Mouse (Mus musculus): ENCODE measurements around the gene Spata7. TPM values are rescaled to one million over a fixed set of nuclear protein-coding genes. Genes with fewer than 3 reads are reported as not detected.

Spata7 gene
- polyA plus RNA-seq, 1 experiment from 2014 or later, result 26.6 TPM

DNA sequence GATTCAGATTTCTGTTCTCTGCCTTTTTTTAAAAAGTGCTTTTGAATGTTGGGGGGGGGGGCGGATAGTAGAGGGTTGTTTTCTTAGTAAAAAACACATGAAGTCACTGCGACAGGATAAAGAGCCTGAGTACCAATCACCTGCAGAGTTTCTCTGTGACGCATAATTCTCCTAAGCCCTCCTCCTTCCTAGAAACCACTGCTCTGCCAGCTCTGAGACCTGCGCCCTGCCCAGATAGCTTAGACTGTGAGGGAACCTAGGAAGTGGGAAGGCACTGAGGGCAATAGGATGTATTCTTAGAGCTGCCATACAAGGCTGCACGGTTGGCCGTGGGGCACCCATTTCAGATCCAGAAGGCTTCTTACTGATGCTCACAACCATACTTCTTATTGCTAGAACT, 84.9 kb downstream of the Spata7 start:
- WGBS, result 67% methylated on average over 6 of the region's 6 CpGs
- Histone ChIP-seq H3K27me3 (ENCODE audit: control insufficient read depth, insufficient read depth, low read length) (no peaks in the 10 kb centered on the region), H3K4me2 (ENCODE audit: low read depth, low read length, severe bottlenecking) (no peak overlapping the region), H3K9ac (ENCODE audit: low read length) (no peak overlapping the region), H3K4me3 (ENCODE audit: low read depth, low read length) (no peak overlapping the region), H3K9me3 (ENCODE audit: control insufficient read depth, low read length) (no peaks in the 10 kb centered on the region), H3K36me3 (ENCODE audit: control insufficient read depth, insufficient read depth, low read length) (no peaks in the 10 kb centered on the region), H3K4me1 (replicated peaks; ENCODE audit: control insufficient read depth, insufficient read depth, low read length) (peaks cover 2% of the 10 kb centered on the region; the same call in 1 of the 2 replicates), H3K27ac (ENCODE audit: low read depth, low read length) (no peak overlapping the region)
- ATAC-seq (replicated peaks; ENCODE audit: low FRiP score), result no peak
- no peak for DNase-seq (ENCODE audit: low spot score)

DNA sequence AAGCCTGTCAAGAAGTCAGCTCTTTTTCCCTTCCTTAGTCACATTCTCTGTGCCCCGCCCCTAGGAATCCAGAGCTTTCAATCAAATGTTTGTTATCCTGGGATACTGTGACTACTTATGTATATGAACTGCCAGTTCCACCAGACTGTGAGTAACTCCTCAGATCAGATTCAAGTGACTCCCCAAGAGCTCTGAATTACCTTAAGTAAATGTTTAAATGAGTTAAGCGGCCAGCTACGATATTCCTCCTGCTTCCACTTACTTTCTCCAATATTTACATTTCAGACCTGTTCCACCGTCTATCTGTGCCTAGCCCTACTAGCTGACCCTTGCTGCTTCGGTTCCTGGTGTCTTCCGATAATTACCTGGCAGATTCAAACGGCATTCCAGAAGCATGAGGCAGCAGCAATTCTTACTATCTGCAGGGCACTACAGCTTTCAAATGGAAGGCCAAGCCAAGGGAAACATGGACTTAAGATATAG, 85.7 kb downstream of the Spata7 start:
- DNase-seq (ENCODE audit: low spot score) (no peak), ATAC-seq (replicated peaks; ENCODE audit: low FRiP score) (no peak)
- Histone ChIP-seq H3K9me3 (ENCODE audit: control insufficient read depth, low read length) (no peaks in the 10 kb centered on the region), H3K4me3 (ENCODE audit: low read depth, low read length) (no peak overlapping the region), H3K4me2 (ENCODE audit: low read depth, low read length, severe bottlenecking) (no peak overlapping the region), H3K36me3 (ENCODE audit: control insufficient read depth, insufficient read depth, low read length) (no peaks in the 10 kb centered on the region), H3K27ac (ENCODE audit: low read depth, low read length) (no peak overlapping the region), H3K27me3 (ENCODE audit: control insufficient read depth, insufficient read depth, low read length) (no peaks in the 10 kb centered on the region), H3K9ac (ENCODE audit: low read length) (no peak overlapping the region), H3K4me1 (replicated peaks; ENCODE audit: control insufficient read depth, insufficient read depth, low read length) (peaks cover 2% of the 10 kb centered on the region; the same call in 1 of the 2 replicates)
- 55% methylated on average over 7 of the region's 7 CpGs for WGBS

DNA sequence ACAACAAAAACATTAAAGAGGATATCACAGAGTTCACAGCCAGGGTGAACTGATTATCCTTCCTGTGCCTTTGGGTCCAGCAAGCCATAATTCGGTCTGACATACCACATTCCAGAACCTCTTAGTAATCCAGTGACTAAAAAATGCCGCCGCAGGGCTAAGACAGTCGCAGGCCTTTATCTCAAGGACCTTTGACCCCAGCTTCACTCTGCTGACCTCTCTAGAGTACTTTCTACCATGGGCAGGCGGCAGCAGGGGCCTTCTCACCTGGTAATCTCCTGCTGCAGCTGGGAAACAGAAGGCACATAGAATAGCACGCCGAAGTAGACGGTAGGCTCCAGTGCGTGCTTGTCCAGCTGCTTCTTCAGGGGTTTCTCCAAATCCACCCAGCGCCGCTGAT, 86.8 kb downstream of the Spata7 start:
- no peak for ATAC-seq (replicated peaks; ENCODE audit: low FRiP score)
- Histone ChIP-seq H3K4me2 (ENCODE audit: low read depth, low read length, severe bottlenecking) (no peak overlapping the region), H3K27me3 (ENCODE audit: control insufficient read depth, insufficient read depth, low read length) (no peaks in the 10 kb centered on the region), H3K9me3 (ENCODE audit: control insufficient read depth, low read length) (no peaks in the 10 kb centered on the region), H3K36me3 (ENCODE audit: control insufficient read depth, insufficient read depth, low read length) (no peaks in the 10 kb centered on the region), H3K4me3 (ENCODE audit: low read depth, low read length) (no peak overlapping the region), H3K27ac (ENCODE audit: low read depth, low read length) (no peak overlapping the region), H3K9ac (ENCODE audit: low read length) (no peak overlapping the region), H3K4me1 (replicated peaks; ENCODE audit: control insufficient read depth, insufficient read depth, low read length) (peaks cover 2% of the 10 kb centered on the region; the same call in 1 of the 2 replicates)
- 16% methylated on average over 11 of the region's 11 CpGs for WGBS
- DNase-seq (ENCODE audit: low spot score), result no peak

DNA sequence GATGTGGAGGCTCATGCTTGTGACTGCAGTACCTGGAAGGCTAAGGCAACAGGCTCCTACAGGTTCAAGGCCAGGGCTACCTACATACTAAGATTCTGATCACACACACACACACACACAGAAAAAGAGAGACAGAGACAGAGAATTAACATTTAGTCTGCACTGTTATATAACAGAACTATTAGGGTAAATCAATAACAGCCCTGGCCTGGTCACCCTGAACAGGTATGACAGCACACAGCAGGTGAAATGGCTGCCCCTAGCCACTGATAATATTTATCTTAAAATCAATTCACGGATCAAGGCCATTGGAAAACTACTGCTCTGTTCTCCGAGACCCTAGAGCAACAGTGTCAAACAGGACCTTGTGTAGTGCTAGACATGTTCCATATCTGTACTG, 88.2 kb downstream of the Spata7 start:
- H3K27me3 ChIP-seq (ENCODE audit: control insufficient read depth, insufficient read depth, low read length), result no peaks in the 10 kb centered on the region
- no peak overlapping the region for H3K4me3 ChIP-seq (ENCODE audit: low read depth, low read length)
- no peak overlapping the region for H3K27ac ChIP-seq (ENCODE audit: low read depth, low read length)
- 96% methylated on average over 2 of the region's 2 CpGs for WGBS
- H3K36me3 ChIP-seq (ENCODE audit: control insufficient read depth, insufficient read depth, low read length), result no peaks in the 10 kb centered on the region
- ATAC-seq (replicated peaks; ENCODE audit: low FRiP score), result no peak
- H3K9me3 ChIP-seq (ENCODE audit: control insufficient read depth, low read length), result no peaks in the 10 kb centered on the region
- peaks cover 2% of the 10 kb centered on the region; the same call in 1 of the 2 replicates for H3K4me1 ChIP-seq (replicated peaks; ENCODE audit: control insufficient read depth, insufficient read depth, low read length)
- H3K9ac ChIP-seq (ENCODE audit: low read length), result no peak overlapping the region
- no peak overlapping the region for H3K4me2 ChIP-seq (ENCODE audit: low read depth, low read length, severe bottlenecking)
- DNase-seq (ENCODE audit: low spot score), result no peak

Other genes with a start within 250 kb of the Spata7 start
- gene Kcnk10, start 49.8 kb upstream of the Spata7 start, polyA plus RNA-seq (2014; fragmentation: Nextera tagmentation; extraction: Ambion mirVana), result 38.5 and 39.2 TPM in 2 replicates
- 12.0 and 12.8 TPM in 2 replicates for gene Ptpn21, start 109.2 kb downstream of the Spata7 start, polyA plus RNA-seq (2014; fragmentation: Nextera tagmentation; extraction: Ambion mirVana)
- gene Zc3h14, start 118.8 kb downstream of the Spata7 start, polyA plus RNA-seq (2014; fragmentation: Nextera tagmentation; extraction: Ambion mirVana), result 176 and 179 TPM in 2 replicates

Data from forebrain, embryonic 11.5 days (tissue).